Mouse (Mus musculus): ENCODE measurements at regions not wholly inside any gene's neighbourhood (a gene's known extent, or its start where the extent isn't known, plus 50 kb on each side); places are given as distances from the start of the nearest gene placed in this dataset.

DNA sequence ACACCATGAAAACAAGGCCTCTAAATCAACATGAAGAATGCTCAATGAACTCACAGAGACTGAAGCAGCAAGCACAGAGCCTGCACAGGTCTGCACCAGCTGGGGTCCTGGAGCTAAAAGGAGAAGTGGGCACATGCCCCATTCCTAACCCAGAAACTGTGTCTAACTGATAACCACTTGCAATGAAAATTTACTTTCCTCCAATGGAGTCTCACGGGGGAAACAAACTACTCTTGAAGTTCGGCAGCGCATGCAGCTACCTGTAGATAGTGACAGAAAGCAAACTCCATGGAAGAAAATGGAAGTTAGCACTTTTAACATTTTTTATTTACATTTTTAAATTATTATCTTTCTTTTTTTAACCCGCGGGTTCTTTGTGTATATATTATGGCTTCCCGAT, 76.8 kb upstream of the Akap6 start:
- DNase-seq: no peak
- intact Hi-C loops (cut with DNase I): no loop called here

DNA sequence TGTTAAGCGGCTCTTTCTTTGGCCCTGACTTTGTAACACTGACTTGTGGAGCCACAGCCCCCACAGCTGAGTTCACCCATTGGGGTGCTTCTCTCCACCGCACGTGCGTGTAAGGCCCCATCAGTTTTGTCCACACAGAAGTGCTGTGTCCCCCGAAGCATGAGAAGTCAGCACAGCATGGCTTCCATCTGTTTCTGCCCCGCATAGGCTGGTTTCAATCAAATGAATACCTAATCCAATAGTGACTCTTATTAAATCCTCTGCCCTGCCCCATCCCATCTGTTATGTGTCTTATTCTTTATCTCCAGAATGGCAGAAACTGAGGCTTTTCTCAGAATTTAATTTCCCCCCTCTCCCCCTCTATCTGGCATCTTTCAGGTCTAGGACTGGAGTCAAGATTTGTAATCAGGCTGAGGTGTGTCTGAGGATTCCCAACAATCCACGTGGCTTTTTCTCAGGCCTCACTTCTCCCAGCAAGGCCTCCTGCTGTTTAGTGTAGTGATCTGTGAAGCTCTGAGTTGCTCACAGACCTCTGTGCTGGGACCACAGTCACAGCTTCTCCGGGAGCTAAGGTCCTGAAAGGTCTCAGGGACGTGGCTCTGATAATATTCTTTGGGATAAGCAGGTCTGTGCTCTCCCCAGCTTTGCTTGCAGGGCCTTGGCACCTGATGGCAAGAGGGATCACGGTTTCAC, 75.6 kb upstream of the Akap6 start:
- DNase-seq: no peak
- intact Hi-C loops (cut with DNase I): no loop called here

DNA sequence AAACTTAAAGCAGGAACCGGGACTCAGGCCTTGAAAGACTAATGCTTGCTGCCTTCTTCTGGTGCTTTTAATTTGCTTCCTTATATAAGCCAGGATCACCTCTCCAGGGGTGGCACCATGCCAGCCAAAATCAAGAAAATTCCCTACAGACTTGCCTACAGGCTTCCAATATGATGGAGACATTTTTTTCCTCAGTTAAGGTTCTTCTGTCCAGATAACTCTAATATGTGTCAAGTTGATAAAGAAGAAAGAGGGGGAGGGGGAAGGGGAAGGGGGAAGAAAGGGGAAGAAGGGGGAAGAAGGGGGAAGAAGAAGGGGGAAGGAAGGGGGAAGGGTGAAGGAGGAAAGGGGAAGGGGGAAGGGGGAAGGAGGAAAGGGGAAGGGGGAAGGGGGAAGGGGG, 74.3 kb upstream of the Akap6 start:
- intact Hi-C loops (cut with DNase I): no loop called here
- no peak for DNase-seq

DNA sequence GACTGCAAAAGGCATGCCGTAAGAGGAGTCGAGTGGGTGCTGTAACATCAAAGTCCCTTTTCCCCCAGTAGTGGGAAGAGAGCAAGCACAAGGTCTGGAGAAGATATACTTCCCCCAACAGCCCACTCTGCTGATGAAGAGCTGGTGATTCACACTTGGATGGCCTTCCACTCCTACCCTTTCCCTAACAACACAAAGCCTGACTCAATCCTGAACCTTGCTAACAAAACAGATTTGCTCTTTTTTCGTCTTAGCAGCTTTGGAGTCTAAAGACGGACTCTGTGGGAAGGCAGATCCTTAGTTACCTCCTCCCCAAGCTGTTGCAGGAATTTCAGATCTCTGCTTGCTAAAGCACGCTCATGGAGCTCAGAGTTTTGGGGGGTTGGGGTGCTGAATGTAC, 70.4 kb upstream of the Akap6 start:
- intact Hi-C loops (cut with DNase I): no loop called here
- no peak for DNase-seq

DNA sequence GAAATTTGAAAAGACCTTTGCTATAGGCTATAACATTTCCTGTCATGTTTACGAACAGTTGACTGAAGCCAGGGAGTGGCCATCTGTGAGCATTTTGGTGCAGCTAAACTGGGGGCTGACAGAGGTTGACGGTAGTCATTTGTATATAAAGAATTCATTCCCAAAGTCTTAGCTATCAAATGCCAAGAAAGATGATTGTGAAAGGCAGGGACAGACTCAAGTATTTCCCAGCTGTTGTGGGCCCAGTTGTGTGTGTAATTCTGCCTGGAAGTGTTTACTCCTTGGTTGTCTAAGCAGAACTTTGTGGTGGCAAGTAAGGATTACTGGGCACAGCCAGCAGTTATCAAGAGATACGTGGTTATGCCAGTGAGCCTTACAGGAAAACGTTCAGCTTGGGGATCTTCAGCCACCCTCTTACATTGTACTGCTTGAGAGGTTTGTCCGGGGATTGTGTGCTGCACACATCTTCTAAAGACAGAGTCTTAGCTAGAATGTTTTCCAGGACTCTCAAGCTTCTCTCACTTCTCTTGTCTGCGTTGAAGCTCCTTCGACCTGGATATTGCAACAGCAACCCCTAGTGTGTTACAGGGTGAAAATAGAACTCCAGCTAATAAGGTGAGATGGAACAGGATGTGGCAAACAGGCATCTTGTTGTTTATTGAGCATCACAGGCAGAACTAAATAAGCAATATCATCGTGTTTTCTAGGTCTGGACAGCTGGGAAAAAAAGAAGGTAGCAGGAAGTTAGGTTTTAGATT, 63.9 kb upstream of the Akap6 start:
- no peak for DNase-seq
- intact Hi-C loops (cut with DNase I): loop anchor here (2.0 to 10.0 kb wide), 3 partner anchors 28 to 260 kb away; no protein-coding TSS in a partner anchor

DNA sequence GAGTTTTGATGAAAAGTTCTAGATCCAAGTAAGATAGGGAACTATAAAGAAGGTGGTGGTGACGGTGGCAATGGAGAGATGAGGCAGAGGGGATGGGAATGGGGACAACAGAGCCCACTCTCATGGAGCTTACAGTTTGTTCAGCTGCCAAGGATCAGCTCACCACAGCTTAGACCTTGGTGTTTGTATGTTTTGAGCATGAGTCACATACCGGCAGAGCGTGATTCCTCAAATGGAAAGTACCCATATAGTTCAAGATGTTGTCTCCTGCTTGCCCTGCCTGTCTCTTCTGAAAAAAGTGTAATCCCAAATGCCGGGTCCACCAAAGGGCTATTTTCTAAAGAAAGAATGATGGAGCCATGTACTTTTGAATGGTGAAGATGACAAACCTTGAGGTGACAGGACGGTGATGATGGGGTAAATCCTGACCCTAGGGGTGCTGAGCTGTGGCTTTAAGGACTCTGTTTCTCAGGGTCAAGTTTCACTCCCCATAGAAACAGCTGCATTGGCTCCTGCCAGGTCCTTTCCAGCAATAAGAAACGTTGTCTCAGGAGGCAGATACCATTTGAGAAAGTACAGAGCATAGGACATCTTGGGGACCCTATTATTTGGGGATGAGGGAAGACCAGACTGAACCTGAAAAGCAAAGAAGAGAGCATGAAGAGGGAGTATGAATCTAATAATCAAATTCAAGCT, 62.8 kb upstream of the Akap6 start:
- DNase-seq: no peak
- intact Hi-C loops (cut with DNase I): loop anchor here (10.0 kb wide), 1 partner anchor 258 kb away; no protein-coding TSS in a partner anchor

DNA sequence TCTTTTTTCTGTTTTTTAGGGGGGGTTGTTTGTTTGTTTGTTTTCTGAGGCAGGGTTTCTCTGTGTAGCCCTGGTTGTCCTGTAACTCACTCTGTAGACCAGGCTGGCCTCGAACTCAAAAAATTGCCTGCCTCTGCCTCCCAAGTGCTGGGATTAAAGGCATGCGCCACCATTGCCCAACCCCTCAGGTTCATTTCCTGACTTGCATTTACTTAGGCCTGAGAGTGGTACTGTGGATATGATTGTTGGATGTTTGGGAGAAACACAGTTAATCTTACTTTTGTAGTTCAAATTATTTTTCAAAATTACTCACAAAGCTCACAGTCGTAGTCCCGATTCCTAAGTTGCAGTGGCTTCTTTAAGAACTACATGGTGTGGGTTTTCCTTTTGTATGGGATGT, 62.3 kb upstream of the Akap6 start:
- DNase-seq: no peak
- intact Hi-C loops (cut with DNase I): loop anchor here (10.0 kb wide), 1 partner anchor 258 kb away; no protein-coding TSS in a partner anchor

DNA sequence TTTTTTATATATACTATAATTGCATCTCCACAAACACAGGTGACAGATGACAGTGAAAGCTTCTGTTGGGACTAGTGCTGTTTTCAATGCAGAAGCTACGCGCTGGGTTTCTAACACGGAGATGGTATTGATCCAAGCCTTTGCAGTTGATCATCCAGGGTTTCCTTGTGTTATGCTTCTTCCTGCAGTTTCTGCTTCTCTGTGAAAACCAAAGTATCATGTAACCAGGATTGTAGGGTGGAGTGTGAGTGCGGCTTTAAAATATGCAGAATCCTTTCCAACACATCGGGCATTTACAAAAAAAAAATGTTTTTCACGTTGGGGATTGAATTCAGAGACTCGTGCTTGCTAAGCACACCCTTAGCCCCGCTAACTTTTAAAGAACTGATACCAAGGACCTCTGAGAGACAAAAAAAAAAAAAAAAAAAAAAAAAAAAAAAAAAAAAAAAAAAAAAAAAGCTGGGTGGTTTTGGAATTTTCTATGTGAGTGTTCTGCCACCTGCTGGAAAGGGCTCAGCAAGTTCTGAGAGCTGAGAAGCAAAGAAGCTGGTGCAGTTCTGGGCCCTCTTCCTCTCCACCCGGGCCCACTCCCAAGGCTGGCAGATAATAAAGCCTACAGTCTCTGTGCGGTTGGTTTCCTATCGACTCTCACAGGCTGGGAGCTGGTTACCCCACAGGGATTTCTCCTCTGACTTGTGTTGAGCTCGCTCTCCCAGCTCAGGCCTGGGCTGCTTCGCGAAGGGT, 61.5 kb upstream of the Akap6 start:
- intact Hi-C loops (cut with DNase I): loop anchor here (2.0 to 10.0 kb wide), 4 partner anchors 195 to 627 kb away; no protein-coding TSS in a partner anchor

DNA sequence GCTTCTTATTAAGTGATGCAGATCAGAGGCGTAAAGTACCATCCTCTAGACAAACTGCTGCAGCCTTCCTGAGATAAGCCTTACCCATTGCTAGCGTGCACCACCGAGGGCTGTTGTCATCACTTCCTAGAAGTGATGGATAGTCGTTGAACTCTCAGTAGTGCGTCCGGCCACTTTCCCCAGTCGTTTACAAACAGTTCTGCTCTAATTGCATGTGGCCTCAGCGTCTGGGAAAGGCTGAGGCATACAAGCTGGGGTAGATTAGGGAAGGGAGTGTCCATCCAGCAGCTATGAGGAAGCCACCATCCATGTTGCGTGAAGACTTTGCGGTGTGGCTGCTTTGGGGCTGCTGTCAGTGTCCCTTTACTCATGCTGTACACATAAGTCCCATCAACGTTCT, 60.7 kb upstream of the Akap6 start:
- DNase-seq: no peak
- intact Hi-C loops (cut with DNase I): loop anchor here (2.0 to 10.0 kb wide), 4 partner anchors 194 to 628 kb away; no protein-coding TSS in a partner anchor

More for the DNA sequence above, 61.5 kb upstream of the Akap6 start:
- DNase-seq: peak; percentile 37 to 50

DNA sequence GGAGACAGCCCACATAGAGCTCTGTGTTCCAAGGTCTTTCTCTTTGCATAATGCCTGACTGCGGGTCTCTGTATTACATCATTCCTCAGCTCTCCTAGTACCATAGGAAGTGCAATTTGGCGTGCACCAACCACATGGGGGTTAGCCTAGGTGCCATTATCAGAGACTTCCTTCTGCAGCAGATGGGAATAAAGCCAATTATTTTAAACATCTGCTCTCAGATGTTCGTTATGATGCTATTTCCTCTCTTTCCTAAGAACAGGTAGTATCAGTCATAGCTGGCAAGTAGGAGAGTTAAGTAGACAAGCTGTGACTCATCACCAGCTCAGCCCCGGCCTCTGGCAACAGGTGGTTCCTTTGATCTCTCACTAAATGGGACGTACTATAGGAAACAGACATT, 55.1 kb upstream of the Akap6 start:
- DNase-seq: no peak
- intact Hi-C loops (cut with DNase I): no loop called here

Measured in heart, postnatal 36 days (tissue).